Mouse (Mus musculus) left cerebral cortex, postnatal 25 days (tissue): ENCODE data around the gene Gm20521. TPM values are rescaled to one million over a fixed set of nuclear protein-coding genes. Genes with fewer than 3 reads are reported as not detected.

Experiments
- total RNA-seq, 2 experiments: library from RNA; stranded (reverse); gene quantifications; 2 replicates each; pipeline ENCODE4 v1.2.3; 2021

Gene Gm20521
- total RNA-seq, 2 experiments from 2014 or later: 3.2 to 16.8 TPM

Other genes with a start within 250 kb of the Gm20521 start
- not detected for gene Gm17606, start 242.5 kb upstream of the Gm20521 start, total RNA-seq
- gene Cdh24, start 242.1 kb upstream of the Gm20521 start, total RNA-seq: 10 to 100 TPM in 1 of 2 experiments, 1 to 10 TPM in 1; 8.0 to 11.1 TPM
- 10 to 100 TPM; 22.8 to 24.2 TPM for gene 1700123O20Rik, start 197.2 kb upstream of the Gm20521 start, total RNA-seq
- gene Acin1, start 196.5 kb upstream of the Gm20521 start, total RNA-seq: 100 to 1,000 TPM; 180 to 192 TPM
- under 1 TPM in 1 of 2 experiments, not detected in 1; 0.14 TPM for gene Gm29776, start 184.6 kb upstream of the Gm20521 start, total RNA-seq
- not detected for gene Cebpe, start 171.3 kb upstream of the Gm20521 start, total RNA-seq
- gene Slc7a8, start 101.5 kb upstream of the Gm20521 start, total RNA-seq: 10 to 100 TPM; 53.9 to 60.2 TPM
- not detected for gene Rnf212b, start 69.3 kb upstream of the Gm20521 start, total RNA-seq
- gene Homez, start 12.5 kb upstream of the Gm20521 start, total RNA-seq: 10 to 100 TPM; 17.7 to 23.0 TPM
- gene Ppp1r3e, start 5.9 kb upstream of the Gm20521 start, total RNA-seq: 10 to 100 TPM; 13.5 to 16.4 TPM
- 100 to 1,000 TPM; 135 to 136 TPM for gene Bcl2l2, start 64 bp upstream of the Gm20521 start, total RNA-seq
- gene Pabpn1, start 9.1 kb downstream of the Gm20521 start, total RNA-seq: 100 to 1,000 TPM; 204 to 231 TPM
- gene Slc22a17, start 29.7 kb downstream of the Gm20521 start, total RNA-seq: 100 to 1,000 TPM; 628 to 630 TPM
- 1 to 10 TPM; 7.4 to 8.1 TPM for gene Efs, start 42.7 kb downstream of the Gm20521 start, total RNA-seq
- gene Il25, start 49.3 kb downstream of the Gm20521 start, total RNA-seq: not detected
- gene Cmtm5, start 52.8 kb downstream of the Gm20521 start, total RNA-seq: 10 to 100 TPM; 48.1 to 63.0 TPM
- gene Myh6, start 83.5 kb downstream of the Gm20521 start, total RNA-seq: 1 to 10 TPM; 5.4 to 8.7 TPM
- not detected for gene Gm17428, start 93.5 kb downstream of the Gm20521 start, total RNA-seq
- gene Myh7, start 111.2 kb downstream of the Gm20521 start, total RNA-seq: 10 to 100 TPM; 18.0 to 19.6 TPM
- gene Ngdn, start 132.0 kb downstream of the Gm20521 start, total RNA-seq: 10 to 100 TPM; 23.0 to 26.4 TPM
- 10 to 100 TPM; 37.5 to 47.1 TPM for gene Zfhx2, start 208.9 kb downstream of the Gm20521 start, total RNA-seq
- 10 to 100 TPM; 23.8 to 25.0 TPM for gene Thtpa, start 211.3 kb downstream of the Gm20521 start, total RNA-seq
- 10 to 100 TPM; 10.3 to 11.3 TPM for gene Ap1g2, start 223.2 kb downstream of the Gm20521 start, total RNA-seq
- gene Jph4, start 233.5 kb downstream of the Gm20521 start, total RNA-seq: 100 to 1,000 TPM; 317 to 338 TPM